Mouse (Mus musculus) limb, embryonic 12.5 days (tissue): Measurements from ENCODE around the gene Hoxd1. TPM values are rescaled to one million over a fixed set of nuclear protein-coding genes. Genes with fewer than 3 reads are reported as not detected.

Source experiments
- ATAC-seq: fragments of 200-750 bp; cut with Nextera tagmentation; 2 replicates; pipeline ENCODE4 v1.8.0; 2017; ENCODE audit warnings: low read depth, moderate TSS enrichment; ENCODE audit not compliant: insufficient number of reproducible peaks, insufficient read depth, low FRiP score, low TSS enrichment
- H3K27ac ChIP-seq: fragments of 300-500 bp; sonication (generic); 2 replicates; pipeline ENCODE4 v1.5.1; 2016; ENCODE audit warnings: mild to moderate bottlenecking, moderate library complexity
- H3K27me3 ChIP-seq: fragments of 300-500 bp; sonication (generic); 2 replicates; pipeline ENCODE4 v1.6.1; 2016; ENCODE audit warnings: mild to moderate bottlenecking, moderate library complexity
- H3K36me3 ChIP-seq: fragments of 300-500 bp; sonication (generic); 2 replicates; pipeline ENCODE4 v1.6.1; 2016; ENCODE audit warnings: mild to moderate bottlenecking, moderate library complexity
- H3K4me1 ChIP-seq: fragments of 300-500 bp; sonication (generic); replicated peaks from 2 replicates; pipeline ENCODE4 v1.6.1; 2016
- H3K4me2 ChIP-seq: fragments of 300-500 bp; sonication (generic); 2 replicates; pipeline ENCODE4 v1.6.1; 2016; ENCODE audit warnings: mild to moderate bottlenecking, moderate library complexity
- H3K4me3 ChIP-seq: fragments of 300-500 bp; sonication (generic); replicated peaks from 2 replicates; pipeline ENCODE4 v1.5.1; 2016; ENCODE audit warnings: mild to moderate bottlenecking
- H3K9ac ChIP-seq: fragments of 300-500 bp; sonication (generic); replicated peaks from 2 replicates; pipeline ENCODE4 v1.6.1; 2016; ENCODE audit warnings: mild to moderate bottlenecking, moderate library complexity
- H3K9me3 ChIP-seq: fragments of 300-500 bp; sonication (generic); 2 replicates; pipeline ENCODE4 v1.6.1; 2016; ENCODE audit warnings: mild to moderate bottlenecking, moderate library complexity
- WGBS: fragments of 180-500 bp; shearing (Covaris S2); methylation state at CpG from one replicate; pipeline ENCODE4 v1.1.7; 2016; 5-methylcytosine and 5-hydroxymethylcytosine counted together
- polyA plus RNA-seq: library from polyadenylated mRNA; unstranded; fragments of >200 nt; fragmentation: Nextera tagmentation; extraction: Ambion mirVana; gene quantifications from 2 replicates; pipeline ENCODE4 v1.2.1, GENCODE M21; 2016

Hoxd1 gene
- polyA plus RNA-seq, 1 experiment from 2014 or later = 0.43 TPM

DNA sequence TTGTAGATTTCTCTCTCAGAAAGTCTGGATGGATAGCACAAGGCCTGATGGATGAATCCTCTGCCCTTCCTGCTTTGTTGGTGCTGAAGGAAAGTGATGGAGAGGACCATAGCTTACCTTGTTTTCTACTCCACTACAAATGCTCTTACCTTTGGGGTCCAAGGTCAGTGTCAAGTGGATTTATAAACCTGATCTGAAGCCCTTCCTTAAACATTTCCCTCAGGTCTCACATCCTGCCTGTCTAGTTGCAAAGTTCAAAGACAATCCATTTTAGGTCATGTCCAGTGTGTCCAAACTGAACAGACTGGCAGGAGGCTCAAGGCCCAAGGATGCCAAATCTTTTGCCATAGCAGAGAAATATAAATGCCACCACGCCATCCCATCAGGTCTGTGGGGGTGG, 10.9 kb upstream of the Hoxd1 start:
- H3K9me3 ChIP-seq = no peaks in the 10 kb centered on the region
- WGBS = 93% methylated on average over 1 of the region's 1 CpGs
- peaks cover 84% of the 10 kb centered on the region for H3K27me3 ChIP-seq
- H3K9ac ChIP-seq = no peak overlapping the region
- H3K36me3 ChIP-seq = no peaks in the 10 kb centered on the region
- no peak overlapping the region for H3K4me2 ChIP-seq
- H3K27ac ChIP-seq = no peak overlapping the region
- H3K4me1 ChIP-seq = peaks cover 25% of the 10 kb centered on the region
- H3K4me3 ChIP-seq = no peak overlapping the region
- ATAC-seq = no peak

DNA sequence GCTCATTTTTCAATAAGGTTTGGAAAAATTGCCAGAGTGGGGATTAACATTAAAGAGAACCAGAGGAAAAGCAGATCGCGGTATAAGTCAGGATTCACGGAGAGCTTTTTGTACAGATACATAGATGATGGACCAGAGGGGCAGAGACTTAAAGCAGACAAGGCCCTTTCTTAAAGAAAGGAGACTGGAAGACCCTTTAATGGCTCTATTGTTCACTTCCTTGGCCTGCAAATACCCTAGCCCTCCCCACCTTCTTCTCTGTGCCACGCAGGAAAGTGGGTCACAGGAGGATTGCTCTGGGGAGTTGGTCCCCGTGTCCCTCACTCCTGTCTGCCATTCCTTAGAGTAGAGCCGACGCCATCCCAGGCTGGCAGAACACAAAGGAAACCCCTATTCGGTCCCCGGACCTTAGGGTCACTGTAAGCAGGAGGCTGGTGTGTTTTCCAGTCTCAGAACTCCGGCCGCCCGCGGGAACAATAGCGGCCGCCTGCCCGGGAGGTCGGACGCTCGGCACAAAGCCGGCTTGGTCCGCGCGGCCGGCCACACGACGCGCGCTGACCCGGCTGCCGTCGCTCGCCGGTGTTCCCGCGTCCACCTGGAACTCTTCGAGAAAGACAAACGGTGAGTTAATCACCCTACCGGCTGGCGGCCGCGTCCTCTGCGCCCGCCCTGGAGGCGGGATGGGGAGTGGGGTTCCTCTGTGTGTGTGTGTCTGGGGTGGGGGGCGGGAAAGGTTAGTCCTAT, 10.2 kb upstream of the Hoxd1 start:
- H3K4me2 ChIP-seq = peak overlapping the region; percentile 70
- H3K9ac ChIP-seq = peak overlapping the region; percentile 56; the same call in 1 of the 2 replicates
- peaks cover 23% of the 10 kb centered on the region for H3K4me1 ChIP-seq
- no peaks in the 10 kb centered on the region for H3K9me3 ChIP-seq
- no peaks in the 10 kb centered on the region for H3K36me3 ChIP-seq
- H3K4me3 ChIP-seq = peak overlapping the region; percentile 40
- 3% methylated on average over 45 of the region's 45 CpGs for WGBS
- peaks cover 80% of the 10 kb centered on the region for H3K27me3 ChIP-seq
- no peak overlapping the region for H3K27ac ChIP-seq
- 0 out of 2 replicates have a peak, but pooled peaks have one; percentile 9 for ATAC-seq

DNA sequence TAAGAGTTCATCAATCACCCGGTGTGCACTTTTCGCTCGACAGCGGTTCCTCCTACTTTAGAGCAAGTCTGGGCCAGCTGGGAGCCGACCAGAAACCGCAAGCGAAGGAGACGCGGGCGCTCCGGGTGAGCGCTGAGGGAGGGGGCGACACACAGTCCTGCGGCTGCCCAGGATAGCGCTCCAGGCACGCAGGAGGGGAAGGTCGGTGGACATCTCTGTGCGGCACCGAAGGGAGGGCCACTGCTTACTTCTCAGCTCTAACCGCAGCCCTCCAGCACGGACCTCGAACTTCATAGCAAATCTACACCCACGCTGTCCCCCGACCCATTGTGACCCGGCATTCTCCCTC, 9.6 kb upstream of the Hoxd1 start:
- H3K27ac ChIP-seq = no peak overlapping the region
- peak overlapping the region; percentile 56; the same call in 1 of the 2 replicates for H3K9ac ChIP-seq
- ATAC-seq = 0 out of 2 replicates have a peak, but pooled peaks have one; percentile 44

DNA sequence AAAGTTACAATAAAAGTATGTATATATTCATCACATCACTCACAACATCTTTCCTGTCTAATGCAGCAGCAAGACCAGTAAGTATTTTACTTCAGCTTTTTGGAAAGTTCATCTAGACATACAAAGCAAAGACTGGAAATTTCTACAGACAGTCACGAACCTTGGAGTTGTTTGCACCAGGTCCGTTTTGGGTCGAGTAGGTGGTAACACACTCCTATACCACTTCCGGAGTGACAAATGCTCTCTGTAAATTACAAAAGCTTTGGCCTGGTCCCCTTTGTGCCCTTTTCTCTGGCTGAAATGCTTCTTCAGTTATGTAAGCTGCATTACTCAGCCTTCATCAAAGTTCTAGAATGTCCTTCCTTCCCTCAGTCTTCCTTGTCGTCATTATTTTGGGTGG, 9.1 kb upstream of the Hoxd1 start:
- no peaks in the 10 kb centered on the region for H3K9me3 ChIP-seq
- H3K27me3 ChIP-seq = peaks cover 78% of the 10 kb centered on the region
- H3K27ac ChIP-seq = no peak overlapping the region
- H3K4me1 ChIP-seq = peaks cover 23% of the 10 kb centered on the region
- H3K4me3 ChIP-seq = no peak overlapping the region
- no peak for ATAC-seq
- H3K9ac ChIP-seq = no peak overlapping the region
- no peak overlapping the region for H3K4me2 ChIP-seq
- WGBS = 32% methylated on average over 5 of the region's 5 CpGs
- H3K36me3 ChIP-seq = no peaks in the 10 kb centered on the region

More for the DNA sequence above, 9.6 kb upstream of the Hoxd1 start:
- H3K9me3 ChIP-seq = no peaks in the 10 kb centered on the region
- under 1% methylated on average over 25 of the region's 25 CpGs for WGBS
- peak overlapping the region; percentile 40 for H3K4me3 ChIP-seq
- peaks cover 80% of the 10 kb centered on the region for H3K27me3 ChIP-seq
- peaks cover 23% of the 10 kb centered on the region for H3K4me1 ChIP-seq
- H3K4me2 ChIP-seq = peak overlapping the region; percentile 70
- no peaks in the 10 kb centered on the region for H3K36me3 ChIP-seq

DNA sequence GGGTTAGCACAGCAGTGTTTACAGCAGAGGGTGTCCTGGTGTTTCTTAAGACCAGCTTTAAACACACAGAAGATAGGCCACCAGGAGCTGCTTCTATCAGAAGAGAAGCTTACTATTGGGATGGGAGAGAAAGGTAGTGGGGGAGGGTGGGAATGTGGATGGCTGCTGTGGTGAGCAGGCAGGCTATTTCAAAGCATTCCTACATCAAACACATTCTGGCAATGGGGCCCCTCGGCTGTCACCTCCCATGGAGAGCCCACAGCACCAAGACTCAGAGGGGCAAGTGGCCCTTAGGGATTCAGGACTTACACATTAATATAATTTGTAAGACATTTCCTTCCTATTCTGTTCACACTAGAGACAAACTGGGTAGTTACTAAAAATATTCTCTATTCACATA, 2.6 kb upstream of the Hoxd1 start:
- no peak overlapping the region for H3K27ac ChIP-seq
- no peak for ATAC-seq
- H3K9ac ChIP-seq = no peak overlapping the region
- H3K36me3 ChIP-seq = no peaks in the 10 kb centered on the region
- H3K4me3 ChIP-seq = no peak overlapping the region
- peaks cover 17% of the 10 kb centered on the region for H3K4me1 ChIP-seq
- H3K4me2 ChIP-seq = no peak overlapping the region
- H3K27me3 ChIP-seq = peaks cover 72% of the 10 kb centered on the region
- 0% methylated on average over 1 of the region's 1 CpGs for WGBS
- no peaks in the 10 kb centered on the region for H3K9me3 ChIP-seq

DNA sequence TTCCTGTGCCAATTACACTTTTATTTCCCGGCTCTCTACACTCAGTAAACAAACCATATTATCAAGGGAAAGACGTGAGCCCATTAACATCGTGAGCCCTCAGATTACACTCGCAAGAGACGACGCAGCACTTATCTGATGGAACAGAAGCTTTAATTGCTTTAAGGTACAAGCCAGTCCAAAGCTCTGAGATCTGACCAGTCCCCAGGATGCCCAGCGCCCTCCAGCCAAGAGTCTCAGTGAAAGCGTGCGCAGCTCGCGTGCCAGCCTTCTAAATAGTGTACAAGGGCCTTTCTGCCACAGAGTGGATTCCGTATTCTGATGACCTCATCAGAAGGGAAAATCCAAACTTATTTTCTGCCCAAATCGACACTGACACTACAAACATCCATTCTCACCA, 839 bp upstream of the Hoxd1 start:
- ATAC-seq = no peak
- Histone ChIP-seq H3K4me2 (peak overlapping the region; percentile 95; the same call in 1 of the 2 replicates), H3K9ac (no peak overlapping the region), H3K9me3 (no peaks in the 10 kb centered on the region), H3K27ac (no peak overlapping the region), H3K27me3 (peaks cover 81% of the 10 kb centered on the region), H3K4me3 (peak overlapping the region; percentile 56), H3K36me3 (no peaks in the 10 kb centered on the region), H3K4me1 (peaks cover 17% of the 10 kb centered on the region)
- WGBS = 2% methylated on average over 13 of the region's 13 CpGs

DNA sequence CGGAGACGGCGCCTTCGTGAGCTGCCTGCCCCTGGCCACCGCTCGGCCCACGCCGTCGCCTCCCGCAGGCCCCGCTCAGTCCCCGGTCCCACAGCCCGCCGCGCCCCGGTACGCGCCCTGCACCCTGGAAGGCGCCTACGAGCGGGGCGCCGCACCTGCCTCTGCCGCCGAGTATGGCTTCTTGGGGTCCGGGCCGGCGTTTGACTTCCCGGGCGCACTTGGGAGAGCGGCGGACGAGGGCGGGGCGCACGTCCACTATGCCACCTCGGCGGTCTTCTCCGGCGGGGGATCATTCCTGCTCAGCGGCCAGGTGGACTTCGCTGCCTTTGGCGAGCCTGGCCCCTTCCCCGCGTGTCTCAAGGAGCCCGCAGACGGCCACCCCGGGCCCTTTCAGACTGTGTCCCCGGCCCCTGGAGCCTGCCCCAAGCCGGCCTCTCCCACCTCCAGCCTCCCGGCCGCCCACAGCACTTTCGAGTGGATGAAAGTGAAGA, 510 bp downstream of the Hoxd1 start:
- ATAC-seq = no peak
- peak overlapping the region; percentile 34; the same call in 1 of the 2 replicates for H3K9ac ChIP-seq
- no peaks in the 10 kb centered on the region for H3K36me3 ChIP-seq
- H3K4me1 ChIP-seq = peaks cover 17% of the 10 kb centered on the region
- H3K27me3 ChIP-seq = peaks cover 75% of the 10 kb centered on the region
- H3K4me3 ChIP-seq = peak overlapping the region; percentile 56
- WGBS = under 1% methylated on average over 53 of the region's 53 CpGs
- no peaks in the 10 kb centered on the region for H3K9me3 ChIP-seq
- no peak overlapping the region for H3K27ac ChIP-seq
- peak overlapping the region; percentile 95 for H3K4me2 ChIP-seq

DNA sequence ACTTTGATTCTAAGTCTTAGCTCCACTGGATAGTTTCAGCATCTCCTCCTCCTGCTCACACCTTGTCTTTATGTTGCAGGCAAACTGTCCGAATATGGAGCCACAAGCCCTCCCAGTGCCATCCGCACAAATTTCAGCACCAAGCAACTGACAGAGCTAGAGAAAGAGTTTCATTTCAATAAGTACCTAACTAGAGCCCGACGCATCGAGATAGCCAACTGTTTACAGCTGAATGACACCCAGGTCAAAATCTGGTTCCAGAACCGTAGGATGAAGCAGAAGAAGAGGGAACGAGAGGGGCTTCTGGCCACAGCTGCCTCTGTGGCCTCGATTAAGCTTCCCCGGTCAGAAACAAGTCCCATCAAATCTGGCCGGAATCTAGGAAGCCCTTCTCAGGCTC, 1.2 kb downstream of the Hoxd1 start:
- H3K4me3 ChIP-seq = no peak overlapping the region
- no peaks in the 10 kb centered on the region for H3K9me3 ChIP-seq
- no peak overlapping the region for H3K9ac ChIP-seq
- H3K4me2 ChIP-seq = no peak overlapping the region; the same call in 1 of the 2 replicates
- H3K4me1 ChIP-seq = peaks cover 17% of the 10 kb centered on the region
- WGBS = 31% methylated on average over 10 of the region's 10 CpGs
- H3K36me3 ChIP-seq = no peaks in the 10 kb centered on the region
- H3K27me3 ChIP-seq = peaks cover 72% of the 10 kb centered on the region
- no peak for ATAC-seq
- H3K27ac ChIP-seq = no peak overlapping the region

DNA sequence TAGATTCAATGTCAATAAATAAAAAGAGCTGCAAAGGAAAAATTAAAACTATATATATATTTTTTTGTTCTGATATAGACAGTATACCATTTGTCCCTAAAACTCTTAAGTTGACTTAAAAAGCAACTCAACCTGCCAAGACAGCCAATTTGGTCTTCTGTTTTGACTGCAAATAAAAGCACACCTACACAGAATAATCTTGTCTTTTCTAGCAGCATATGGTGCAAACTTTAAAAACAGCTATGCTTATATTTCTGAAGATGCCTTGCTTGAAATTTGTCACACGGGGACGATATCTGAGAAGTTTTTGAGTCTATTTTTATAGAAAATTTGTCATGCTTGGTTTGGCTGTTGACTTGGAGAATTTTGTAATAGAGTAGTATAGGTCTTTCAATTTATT, 11.6 kb downstream of the Hoxd1 start:
- WGBS = 92% methylated on average over 2 of the region's 2 CpGs
- Histone ChIP-seq H3K27me3 (peaks cover 12% of the 10 kb centered on the region), H3K4me1 (no peaks in the 10 kb centered on the region), H3K4me3 (no peak overlapping the region), H3K36me3 (no peaks in the 10 kb centered on the region), H3K4me2 (no peak overlapping the region), H3K27ac (no peak overlapping the region), H3K9ac (no peak overlapping the region), H3K9me3 (no peaks in the 10 kb centered on the region)
- no peak for ATAC-seq

DNA sequence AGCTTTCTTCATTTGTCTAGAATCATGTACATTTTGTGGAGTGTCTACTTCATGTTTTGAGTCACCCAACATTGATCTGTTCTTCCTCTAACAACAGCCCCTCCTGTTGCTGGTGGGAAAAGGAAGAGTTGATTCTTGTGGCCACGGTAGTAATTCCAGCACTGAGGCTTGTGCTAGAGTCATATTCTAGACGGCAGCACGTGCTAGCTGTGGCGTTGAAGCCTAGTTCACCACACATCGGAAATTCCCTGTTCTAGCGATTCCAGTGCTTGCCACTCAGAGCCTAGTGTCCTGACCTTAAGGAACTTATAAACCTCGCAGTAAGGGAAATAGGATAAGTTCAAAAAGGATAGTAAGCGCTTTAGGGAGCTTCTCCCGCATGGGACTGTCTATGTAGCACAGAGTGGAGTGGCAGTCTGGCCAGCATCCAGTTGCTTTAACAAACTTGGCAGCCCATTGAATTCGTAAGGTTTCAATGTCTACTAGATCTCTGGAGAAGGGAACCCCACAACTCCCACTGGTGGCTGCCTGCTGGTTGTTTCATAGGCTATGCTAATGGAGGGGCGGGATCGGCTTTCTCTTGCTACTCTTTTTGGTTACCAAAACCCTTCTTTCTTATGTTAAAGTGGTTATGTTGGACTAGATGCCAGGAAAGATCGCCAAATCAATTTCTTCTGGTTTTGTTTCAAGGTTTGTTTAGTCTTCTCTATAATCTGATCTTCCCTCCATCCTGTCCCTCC, 14.9 kb downstream of the Hoxd1 start:
- Histone ChIP-seq H3K9me3 (no peaks in the 10 kb centered on the region), H3K27ac (no peak overlapping the region), H3K36me3 (no peaks in the 10 kb centered on the region), H3K27me3 (peaks cover 7% of the 10 kb centered on the region), H3K4me1 (no peaks in the 10 kb centered on the region), H3K9ac (no peak overlapping the region), H3K4me2 (no peak overlapping the region), H3K4me3 (no peak overlapping the region)
- ATAC-seq = no peak
- WGBS = 71% methylated on average over 13 of the region's 13 CpGs

DNA sequence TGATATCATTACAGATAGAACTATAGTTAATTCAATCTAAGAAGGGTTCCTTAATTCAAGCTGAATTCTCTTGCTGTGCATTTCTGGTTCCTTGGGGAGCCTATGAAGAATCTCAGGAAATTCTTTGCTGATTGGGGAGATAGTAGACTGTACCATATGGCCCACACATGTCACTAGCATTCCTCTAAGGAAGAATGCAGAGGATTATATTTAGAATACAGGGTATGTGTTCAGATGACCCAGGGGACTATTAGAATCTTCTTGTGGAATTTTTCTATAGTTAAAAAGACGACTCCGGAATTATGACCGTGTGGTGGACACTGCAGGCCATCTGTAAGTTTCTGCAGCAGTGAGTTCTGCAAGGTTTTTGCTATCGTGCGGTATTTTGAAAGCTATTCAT, 18.6 kb downstream of the Hoxd1 start:
- Histone ChIP-seq H3K4me2 (no peak overlapping the region), H3K27me3 (peaks cover 7% of the 10 kb centered on the region), H3K36me3 (no peaks in the 10 kb centered on the region), H3K9me3 (no peaks in the 10 kb centered on the region), H3K9ac (no peak overlapping the region), H3K4me1 (no peaks in the 10 kb centered on the region), H3K4me3 (no peak overlapping the region), H3K27ac (no peak overlapping the region)
- ATAC-seq = no peak
- WGBS = 80% methylated on average over 5 of the region's 5 CpGs
